Mouse (Mus musculus) C2C12 (cell line): ENCODE data around the gene Anapc5.

Experiments used
- CTCF ChIP-seq: IDR thresholded peaks from one replicate; pipeline ENCODE4 v1.5.1; 2011; ENCODE audit not compliant: control insufficient read depth, insufficient read depth, insufficient read length
- MYOD1 ChIP-seq: IDR thresholded peaks from one replicate; pipeline ENCODE4 v1.6.1; 2011; ENCODE audit warnings: low read depth; ENCODE audit not compliant: control insufficient read depth, insufficient read length

GRCm38 (mm10) chr5:122824450-122824849 is 3.3 kb upstream of the Anapc5 start:
- TF ChIP-seq CTCF (no peak), MYOD1 (no peak)
